Mouse (Mus musculus) gastrocnemius, adult 18-20 months (tissue): ENCODE data around the gene Eps15l1. TPM values are rescaled to one million over a fixed set of nuclear protein-coding genes. Genes with fewer than 3 reads are reported as not detected.

Source experiments
- DNase-seq: peaks from one replicate; pipeline ENCODE4 v3.0.0; 2021; ENCODE audit warnings: low spot score
- long read RNA-seq, 2 experiments: library from polyadenylated mRNA; stranded (forward); transcript quantifications; one replicate each; pipeline ENCODE4 v2.0.0; 2021
- total RNA-seq, 2 experiments: library from RNA; stranded (reverse); gene quantifications; 2 replicates each; pipeline ENCODE4 v1.2.3; 2021

Gene Eps15l1
- 10 to 100 TPM; 21.9 to 22.5 TPM for total RNA-seq
- long read RNA-seq, experiment 1, partial matches to known transcripts: 3 of 36 reads
- long read RNA-seq, experiment 1, other reads (novel, unspliced or antisense): 28 of 36 reads
- long read RNA-seq, experiment 2, partial matches to known transcripts: 2 of 21 reads
- long read RNA-seq, experiment 2, other reads (novel, unspliced or antisense): 18 of 21 reads

- peak; percentile 99 for DNase-seq
Observed at GRCm38 (mm10) chr8:72421362-72422335, at the start of gene Eps15l1. Eps15l1 (minus strand) TSS chr8:72421460.

DNA sequence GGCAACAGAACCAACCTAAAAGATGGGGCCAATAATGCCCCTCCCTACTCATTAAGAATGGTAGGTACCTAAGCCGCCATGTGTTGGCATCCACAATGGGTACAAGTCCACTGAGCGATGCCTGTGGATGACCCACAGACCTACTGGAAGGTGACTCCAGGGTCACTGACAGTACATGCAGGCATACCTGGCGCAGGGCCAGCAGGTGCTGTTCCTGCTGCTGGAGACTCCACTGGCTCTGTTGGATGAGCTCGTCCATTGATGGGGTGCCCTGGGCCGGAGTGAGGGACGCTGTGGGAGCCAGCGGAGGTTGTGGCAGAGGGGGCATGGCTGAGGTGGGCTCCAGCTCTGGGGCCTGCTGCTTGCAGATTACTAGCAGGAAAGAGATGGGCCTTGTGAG is 49.4 kb upstream of the Eps15l1 start:
- no peak for DNase-seq

DNA sequence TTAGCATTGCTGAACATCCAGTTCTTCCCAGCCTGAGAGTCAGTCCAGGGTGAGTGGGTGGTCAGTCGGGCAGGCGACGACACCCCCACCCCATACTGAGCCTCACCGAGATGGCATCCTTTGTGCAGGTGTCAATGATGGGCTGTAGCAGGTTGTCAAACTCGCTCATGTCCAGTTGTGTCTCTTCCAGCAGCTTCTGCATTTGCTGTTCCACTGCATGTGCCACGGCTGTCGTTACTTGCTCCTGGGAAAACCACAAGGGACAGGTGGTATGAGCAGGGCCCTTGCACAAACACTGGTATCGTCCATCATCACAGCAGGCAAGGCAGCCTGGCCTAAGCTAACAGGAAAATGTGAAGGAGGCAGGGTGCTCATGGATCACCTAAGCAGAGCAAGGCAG is 48.7 kb upstream of the Eps15l1 start:
- no peak for DNase-seq

- DNase-seq: peak; percentile 43
Observed at GRCm38 (mm10) chr8:72469243-72469642, 48.0 kb upstream of the Eps15l1 start.

GRCm38 (mm10) chr8:72464211-72464610 is 43.0 kb upstream of the Eps15l1 start:
- no peak for DNase-seq

DNA sequence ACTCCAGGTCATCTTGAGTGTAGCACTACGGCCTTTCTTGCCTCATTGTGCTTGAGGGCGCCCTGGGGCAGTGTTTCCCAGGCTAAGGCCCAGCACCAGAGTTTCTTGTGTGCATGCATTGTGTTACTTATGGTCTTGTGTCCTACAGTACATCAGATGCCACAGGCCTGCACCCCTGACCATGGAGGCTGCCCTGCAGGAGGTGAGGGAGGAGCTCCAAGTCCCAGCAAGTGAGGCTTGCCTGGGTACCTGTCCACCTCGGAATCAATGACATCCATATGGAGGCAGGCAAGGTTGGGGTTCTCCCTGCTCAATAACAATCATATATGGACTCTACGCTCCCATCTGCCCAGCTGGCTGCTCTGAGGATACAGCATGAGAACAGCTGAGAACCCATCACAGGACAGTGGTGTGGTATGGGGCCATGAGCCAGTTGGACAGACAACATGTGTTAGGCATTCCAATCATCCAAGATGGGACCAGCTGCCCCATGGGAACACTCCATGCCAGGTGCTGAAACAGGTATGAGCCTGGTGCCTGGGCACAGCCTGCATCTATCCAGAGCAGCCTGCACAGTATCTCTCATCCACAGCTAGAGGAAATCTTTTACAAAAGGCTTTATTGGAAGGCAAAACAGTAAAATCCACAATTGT is 38.7 kb upstream of the Eps15l1 start:
- DNase-seq: no peak

- no peak for DNase-seq
Observed at GRCm38 (mm10) chr8:72458457-72458856, 37.2 kb upstream of the Eps15l1 start.

DNA sequence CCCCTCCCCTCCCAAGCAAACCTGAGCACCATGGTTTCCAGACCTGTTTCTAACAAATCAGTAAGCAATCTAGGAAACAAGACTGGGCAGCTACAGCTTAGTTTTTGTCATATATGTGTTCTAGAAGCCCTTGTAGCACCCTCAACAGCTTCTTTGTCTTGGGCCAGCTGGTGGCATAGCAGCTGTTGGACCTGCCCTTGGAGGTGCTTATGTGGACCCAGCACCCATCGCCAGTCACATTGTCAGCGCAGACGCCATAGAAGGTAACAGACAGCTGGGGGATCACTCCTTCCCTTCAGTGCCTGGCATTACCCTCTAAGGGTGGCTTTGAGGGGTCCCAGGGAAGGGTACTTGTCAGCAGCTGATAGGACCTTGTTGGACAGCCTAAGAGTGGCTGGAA is 36.5 kb upstream of the Eps15l1 start:
- no peak for DNase-seq

GRCm38 (mm10) chr8:72455317-72455716 is 34.1 kb upstream of the Eps15l1 start:
- DNase-seq: no peak

DNA sequence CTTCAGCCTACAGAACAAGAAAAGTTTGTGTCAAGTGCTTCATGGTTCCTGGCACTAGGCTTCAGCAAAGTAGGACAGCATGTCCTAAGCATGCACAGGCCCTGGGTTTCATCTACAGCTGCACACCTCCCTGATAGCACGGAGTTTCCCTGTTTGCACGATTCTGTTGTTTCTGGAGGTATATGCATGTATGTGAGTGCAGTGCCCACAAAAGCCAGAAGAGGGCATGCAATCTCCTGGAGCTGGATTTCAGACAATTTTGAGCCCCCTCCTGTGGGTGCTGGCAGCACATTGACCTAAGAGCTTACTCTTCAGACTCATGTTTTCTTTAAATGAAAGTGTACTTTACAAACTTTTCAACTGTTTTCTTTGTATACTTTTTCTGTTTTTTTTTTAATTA is 32.6 kb upstream of the Eps15l1 start:
- no peak for DNase-seq

- no peak for DNase-seq
Observed at GRCm38 (mm10) chr8:72451516-72451915, 30.3 kb upstream of the Eps15l1 start.

GRCm38 (mm10) chr8:72445071-72445470 is 23.8 kb upstream of the Eps15l1 start:
- DNase-seq: no peak

DNA sequence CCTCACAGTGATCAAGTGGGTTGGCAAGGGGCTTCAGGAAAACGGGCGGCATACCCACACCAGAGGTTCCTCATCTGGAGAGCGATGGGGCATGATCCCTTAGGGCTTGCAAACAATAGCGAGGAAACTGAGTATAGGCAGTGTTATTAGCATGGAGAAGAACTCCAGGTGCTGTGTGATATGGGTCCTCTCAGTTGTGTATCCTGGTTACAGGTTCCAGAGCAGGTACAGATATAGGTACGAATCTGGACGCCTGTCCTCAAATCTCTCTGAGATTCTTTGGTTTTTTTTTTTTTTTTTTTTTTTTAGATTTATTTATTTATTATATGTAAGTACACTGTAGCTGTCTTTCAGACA is 22.7 kb upstream of the Eps15l1 start:
- DNase-seq: no peak

DNA sequence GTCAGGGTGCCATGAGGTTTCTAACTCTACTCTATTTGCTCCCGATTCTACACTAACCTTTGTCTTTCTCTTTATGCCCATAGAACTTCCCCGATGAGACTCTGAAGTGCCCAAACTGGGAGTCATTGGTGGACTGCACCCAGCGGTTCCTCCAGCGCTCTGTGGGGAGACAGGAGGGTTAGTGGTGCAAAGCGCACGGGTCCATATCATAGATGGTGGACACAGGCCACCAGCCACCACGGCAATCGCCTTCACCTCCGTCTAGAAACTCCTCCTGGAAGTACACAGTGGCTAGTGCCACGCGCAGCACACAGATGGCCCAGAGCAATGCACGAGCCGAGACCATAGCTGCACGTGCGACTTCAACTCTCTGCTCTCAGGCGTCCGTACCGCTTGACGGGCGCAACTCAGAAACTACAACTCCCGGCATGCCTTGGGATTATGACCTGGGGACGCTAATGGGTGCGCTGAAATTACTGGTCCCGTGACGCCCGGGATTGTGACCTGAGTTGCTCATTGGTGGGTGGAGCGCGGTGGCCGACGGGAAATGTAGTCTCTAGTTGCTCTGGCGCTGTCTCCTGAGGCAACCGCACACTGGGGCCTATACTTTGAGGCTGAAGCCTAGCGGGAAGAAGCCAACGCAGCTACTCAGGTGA is 22.2 kb upstream of the Eps15l1 start, which contains the start of the genes Calr3 and 1700030K09Rik:
Calr3 (minus strand) TSS at position 533 of the 656 bp plus-strand sequence.
1700030K09Rik (plus strand) TSS at position 543 of the 656 bp plus-strand sequence.
- DNase-seq: peak; percentile 99

- no peak for DNase-seq
Observed at GRCm38 (mm10) chr8:72438248-72439015, 17.2 kb upstream of the Eps15l1 start.

DNA sequence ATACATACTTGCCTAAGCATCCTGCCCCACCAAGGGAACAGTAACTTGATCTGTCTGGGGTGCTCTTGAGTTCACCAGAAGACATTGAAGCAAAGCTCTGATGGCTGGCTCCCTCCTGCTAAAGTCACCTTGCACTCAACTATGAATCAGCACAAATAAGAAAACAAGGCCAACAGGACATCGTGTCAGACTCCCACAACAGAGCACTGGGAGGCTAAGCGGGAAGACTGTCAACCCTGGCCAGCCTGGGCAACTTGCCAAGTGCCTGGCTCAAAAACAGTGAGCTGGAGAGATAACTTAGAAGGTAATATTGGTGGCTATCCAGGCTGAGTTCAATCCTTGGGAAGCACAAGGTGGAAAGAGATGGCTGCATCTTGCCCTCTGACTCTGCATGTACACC is 13.7 kb upstream of the Eps15l1 start:
- peak; percentile 29 for DNase-seq

DNA sequence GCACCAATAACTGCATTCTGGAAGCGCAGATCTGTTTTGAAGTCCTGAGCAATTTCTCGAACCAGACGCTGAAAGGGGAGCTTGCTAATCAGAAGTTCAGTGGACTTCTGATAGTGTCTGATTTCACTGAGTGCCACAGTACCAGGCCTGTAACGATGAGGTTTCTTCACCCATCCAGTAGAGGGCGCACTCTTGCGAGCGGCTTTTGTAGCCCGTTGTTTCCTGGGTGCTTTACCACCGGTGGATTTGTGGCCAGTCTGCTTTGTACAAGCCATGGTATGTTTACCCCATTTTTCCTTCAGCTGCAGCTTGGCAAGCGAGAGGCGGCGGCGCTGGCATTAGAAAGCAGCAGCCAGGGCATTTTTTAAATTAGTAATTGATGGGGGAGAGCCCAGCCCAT is 8.4 kb upstream of the Eps15l1 start:
- DNase-seq: peak; percentile 32

DNA sequence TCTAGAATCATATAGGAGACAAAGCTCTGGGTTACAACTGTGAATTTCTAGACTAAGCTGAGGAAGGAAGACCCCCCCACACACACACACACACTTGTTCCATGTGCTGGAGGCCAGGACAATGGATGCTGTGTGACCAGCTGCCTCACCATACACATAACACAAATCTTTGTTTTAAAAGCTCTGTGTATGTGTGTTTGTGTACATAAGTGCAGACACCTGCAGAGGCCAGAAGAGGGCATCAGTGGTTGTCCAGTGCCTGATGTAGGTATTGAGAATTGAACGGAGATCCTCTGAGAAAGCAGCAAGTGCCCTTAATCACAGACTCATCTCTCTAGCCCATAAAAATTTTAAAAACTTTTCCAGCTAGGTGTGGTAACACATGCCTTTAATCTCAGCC is 1.7 kb upstream of the Eps15l1 start:
- DNase-seq: no peak

DNA sequence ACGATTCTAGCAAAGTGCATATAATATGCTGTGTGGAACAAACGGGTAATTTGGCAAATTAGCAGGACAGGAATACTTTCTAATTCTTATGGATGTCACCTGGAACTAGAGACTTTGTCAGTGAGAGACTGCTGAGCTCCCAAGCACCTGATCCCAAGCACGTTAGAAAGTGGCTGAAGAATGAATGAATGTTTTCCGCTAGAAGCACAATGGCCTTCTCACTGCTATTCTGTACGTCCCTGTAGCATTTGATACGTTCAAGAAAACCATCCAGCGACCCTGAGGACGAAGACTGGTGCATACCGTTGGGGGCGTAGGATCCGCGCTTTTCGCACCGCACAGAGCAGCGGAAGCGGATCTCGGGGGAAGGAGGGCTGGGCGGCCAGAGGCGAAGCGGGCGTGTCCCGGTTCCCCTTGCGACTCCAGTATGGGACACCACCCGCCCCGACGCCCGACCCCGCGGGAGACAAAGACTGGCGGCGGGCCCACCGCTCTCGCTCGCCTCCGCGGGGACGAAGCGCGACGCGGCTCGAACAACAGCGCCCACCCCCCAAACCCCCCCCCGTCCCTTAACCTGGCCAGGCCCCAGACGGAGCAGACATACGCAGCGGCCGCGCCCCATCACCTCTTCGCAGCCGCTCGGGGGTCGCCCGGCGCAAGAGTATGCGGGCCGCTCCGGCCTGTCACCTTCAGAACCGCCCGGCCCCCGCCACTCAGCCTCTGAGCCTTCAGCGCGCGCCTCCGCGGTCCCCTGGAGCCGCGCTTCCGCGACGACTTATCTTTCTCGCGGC is 494 bp downstream of the Eps15l1 start:
- DNase-seq: peak; percentile 26

DNA sequence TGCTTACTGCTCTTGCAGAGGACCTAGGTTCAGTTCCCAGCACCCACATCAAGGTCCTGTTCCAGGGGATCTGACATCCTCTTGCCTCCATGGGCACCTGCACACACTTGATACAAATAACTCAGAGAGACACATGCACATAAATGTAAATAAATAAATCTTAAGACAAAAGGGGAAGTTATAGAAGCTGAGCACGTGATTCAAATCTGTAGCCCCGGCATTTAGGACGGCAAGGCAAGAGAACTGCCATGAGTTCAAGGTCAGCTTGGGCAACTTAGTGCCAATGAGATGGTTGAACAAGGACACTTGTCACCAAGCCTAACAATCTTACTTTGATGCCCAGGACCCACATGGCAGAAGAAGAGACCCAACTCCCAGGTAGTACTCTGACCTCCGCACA is 3.2 kb downstream of the Eps15l1 start:
- DNase-seq: no peak
